Mouse (Mus musculus): ENCODE results near the gene Eif3i. TPM values are rescaled to one million over a fixed set of nuclear protein-coding genes. Genes with fewer than 3 reads are reported as not detected.
A peak's percentile ranks its signal among the peaks of the same experiment; 100 is the strongest.

Gene Eif3i
- polyA plus RNA-seq (2014; fragmentation: Nextera tagmentation; extraction: Ambion mirVana), result 194 and 200 TPM in 2 replicates

DNA sequence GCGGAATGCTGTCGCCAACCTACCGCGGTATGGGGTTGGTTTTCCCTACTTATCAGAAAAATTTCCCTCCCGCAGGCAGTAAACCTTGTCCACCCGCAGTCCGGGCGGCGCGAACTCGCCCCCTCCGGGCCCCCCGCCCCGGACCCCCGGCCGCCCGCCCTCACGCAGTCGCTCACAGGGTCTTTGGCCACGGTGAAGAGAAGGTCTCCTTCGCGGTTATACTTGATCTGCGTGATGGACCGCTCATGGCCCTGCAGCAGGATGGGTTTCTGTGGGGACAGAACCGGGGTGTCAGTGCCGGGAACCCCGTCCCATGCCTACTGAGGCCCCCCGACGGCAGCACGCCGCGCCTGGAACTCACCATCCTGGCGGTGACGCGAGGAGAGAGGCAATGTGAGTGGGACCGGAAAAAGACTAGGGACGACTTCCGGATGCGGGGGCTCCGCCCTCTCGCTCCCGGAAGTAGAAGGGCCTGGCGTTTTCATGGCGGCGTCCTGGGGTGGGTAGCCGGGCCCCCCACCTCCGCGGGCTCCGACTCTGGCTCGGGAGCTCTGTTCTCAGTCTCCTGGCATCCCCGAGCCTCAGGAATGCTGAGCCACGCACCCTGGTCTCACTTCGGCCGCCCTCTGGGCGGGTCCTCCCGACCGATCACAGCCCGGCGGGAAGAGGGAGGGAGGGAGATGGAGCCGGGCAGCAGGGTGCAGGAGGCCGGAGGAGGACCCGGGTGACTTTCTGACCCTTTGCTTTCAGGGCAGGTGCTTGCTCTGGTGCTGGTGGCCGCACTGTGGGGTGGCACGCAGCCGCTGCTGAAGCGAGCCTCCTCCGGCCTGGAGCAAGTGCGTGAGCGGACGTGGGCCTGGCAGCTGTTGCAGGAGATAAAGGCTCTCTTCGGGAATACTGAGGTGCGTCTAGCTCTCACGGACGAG is at the start of gene Eif3i, which contains the start of gene Tmem234:
Gene Eif3i (minus strand): TSS at position 416 of the 926 bp plus-strand sequence.
Gene Tmem234 (plus strand): TSS at position 436 of the 926 bp plus-strand sequence.
- WGBS (ENCODE audit: insufficient replicate concordance), result under 1% methylated on average over 74 of the region's 74 CpGs
- peaks cover 14% of the 10 kb centered on the region for H3K36me3 ChIP-seq (ENCODE audit: control insufficient read depth, insufficient read depth, low read length)
- ATAC-seq (replicated peaks; ENCODE audit: insufficient number of reproducible peaks, low FRiP score, low TSS enrichment), result peak; percentile 81

DNA sequence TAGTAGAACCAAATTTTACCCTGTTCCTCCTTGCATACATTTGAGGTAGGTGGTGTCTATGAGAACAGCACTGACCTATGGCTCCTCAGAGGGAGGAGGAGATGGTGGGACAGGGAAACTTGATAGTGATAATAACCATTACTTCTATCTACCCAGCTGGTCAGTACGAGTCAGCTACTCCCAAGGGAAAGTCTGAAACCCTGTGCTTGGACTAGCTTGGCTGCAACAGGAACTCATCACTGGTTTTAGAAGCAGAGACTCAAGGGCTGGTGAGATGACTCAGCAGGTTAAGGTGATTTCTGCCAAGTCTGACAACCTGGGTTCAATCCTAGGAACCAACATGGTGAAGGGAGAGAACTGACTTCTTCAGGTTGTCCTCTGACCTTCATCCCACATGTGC is 48.2 kb upstream of the Eif3i start:
- Histone ChIP-seq H3K36me3 (ENCODE audit: control insufficient read depth, insufficient read depth, low read length) (peaks cover 41% of the 10 kb centered on the region), H3K4me2 (no peak overlapping the region), H3K9ac (ENCODE audit: low read depth, low read length) (no peak overlapping the region), H3K27me3 (ENCODE audit: control insufficient read depth, insufficient read depth, low read length) (no peaks in the 10 kb centered on the region), H3K9me3 (replicated peaks; ENCODE audit: control insufficient read depth, low read length) (no peaks in the 10 kb centered on the region), H3K27ac (ENCODE audit: low read depth, low read length) (no peak overlapping the region), H3K4me1 (ENCODE audit: control insufficient read depth, insufficient read depth, low read length) (no peaks in the 10 kb centered on the region), H3K4me3 (ENCODE audit: low read depth, low read length) (no peak overlapping the region)
- 70% methylated on average over 1 of the region's 1 CpGs for WGBS (ENCODE audit: insufficient replicate concordance)
- no peak for ATAC-seq (replicated peaks; ENCODE audit: insufficient number of reproducible peaks, low FRiP score, low TSS enrichment)

More for the DNA sequence above, at the start of gene Eif3i, which contains the start of gene Tmem234:
- peak within 1 kb of the TSS; percentile 92 for H3K4me3 ChIP-seq (ENCODE audit: low read depth, low read length)
- H3K9ac ChIP-seq (ENCODE audit: low read depth, low read length), result peak within 1 kb of the TSS; percentile 97
- no peaks in the 10 kb centered on the region for H3K9me3 ChIP-seq (replicated peaks; ENCODE audit: control insufficient read depth, low read length)
- no peaks in the 10 kb centered on the region for H3K27me3 ChIP-seq (ENCODE audit: control insufficient read depth, insufficient read depth, low read length)
- H3K4me2 ChIP-seq, result peak within 1 kb of the TSS; percentile 89
- H3K27ac ChIP-seq (ENCODE audit: low read depth, low read length), result peak within 1 kb of the TSS; percentile 71
- H3K4me1 ChIP-seq (ENCODE audit: control insufficient read depth, insufficient read depth, low read length), result peaks cover 15% of the 10 kb centered on the region

DNA sequence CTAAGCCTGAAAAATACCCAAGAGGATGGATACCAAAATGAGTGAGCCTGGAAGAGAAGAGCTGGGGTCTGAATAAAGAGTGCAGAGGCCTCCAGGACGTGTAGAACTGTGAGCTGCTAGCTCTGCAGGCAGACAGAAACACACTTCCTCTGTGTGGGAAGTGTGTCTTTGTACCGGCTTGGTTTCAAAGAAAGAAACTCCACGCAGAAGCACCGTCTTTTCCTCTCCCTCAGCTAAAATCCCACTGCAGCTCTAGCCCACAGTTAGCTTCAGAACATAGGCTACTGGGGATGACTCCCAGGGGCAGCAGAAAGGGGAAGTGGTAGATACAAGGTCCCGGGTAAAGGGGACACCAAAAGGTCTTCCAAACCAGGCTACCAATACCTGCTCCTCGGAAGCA is 44.8 kb upstream of the Eif3i start:
- 84% methylated on average over 6 of the region's 6 CpGs for WGBS (ENCODE audit: insufficient replicate concordance)
- no peak overlapping the region for H3K9ac ChIP-seq (ENCODE audit: low read depth, low read length)
- no peak overlapping the region for H3K27ac ChIP-seq (ENCODE audit: low read depth, low read length)
- H3K9me3 ChIP-seq (replicated peaks; ENCODE audit: control insufficient read depth, low read length), result no peaks in the 10 kb centered on the region
- H3K36me3 ChIP-seq (ENCODE audit: control insufficient read depth, insufficient read depth, low read length), result peaks cover 28% of the 10 kb centered on the region
- H3K4me1 ChIP-seq (ENCODE audit: control insufficient read depth, insufficient read depth, low read length), result 0 out of 2 replicates have a peak, but pooled peaks cover 2% of the 10 kb centered on the region
- no peak overlapping the region for H3K4me3 ChIP-seq (ENCODE audit: low read depth, low read length)
- H3K4me2 ChIP-seq, result no peak overlapping the region
- no peaks in the 10 kb centered on the region for H3K27me3 ChIP-seq (ENCODE audit: control insufficient read depth, insufficient read depth, low read length)
- ATAC-seq (replicated peaks; ENCODE audit: insufficient number of reproducible peaks, low FRiP score, low TSS enrichment), result no peak

DNA sequence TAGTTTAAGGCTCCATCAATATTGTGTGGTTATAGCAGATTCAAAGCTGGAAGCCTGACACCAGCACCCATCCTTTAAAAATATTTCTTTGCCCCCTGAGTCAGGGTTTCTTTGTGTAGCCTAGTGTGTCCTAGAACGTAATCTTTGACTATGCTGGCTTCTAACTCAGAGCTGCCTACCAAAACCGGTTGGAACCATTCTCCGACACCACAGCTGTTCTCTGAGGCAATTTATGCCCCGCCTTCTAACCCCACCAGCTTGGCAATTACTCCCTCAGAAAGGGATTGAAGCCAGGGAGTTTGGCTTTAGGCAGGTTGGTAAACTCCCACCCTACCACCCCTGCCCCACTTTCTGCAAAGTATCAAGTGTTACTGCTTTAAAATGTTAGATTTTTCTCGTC is 41.3 kb upstream of the Eif3i start:
- WGBS (ENCODE audit: insufficient replicate concordance), result 54% methylated on average over 5 of the region's 5 CpGs
- no peak overlapping the region for H3K9ac ChIP-seq (ENCODE audit: low read depth, low read length)
- ATAC-seq (replicated peaks; ENCODE audit: insufficient number of reproducible peaks, low FRiP score, low TSS enrichment), result no peak
- H3K4me3 ChIP-seq (ENCODE audit: low read depth, low read length), result peak overlapping the region; percentile 8; the same call in 1 of the 2 replicates
- H3K27me3 ChIP-seq (ENCODE audit: control insufficient read depth, insufficient read depth, low read length), result no peaks in the 10 kb centered on the region
- no peaks in the 10 kb centered on the region for H3K9me3 ChIP-seq (replicated peaks; ENCODE audit: control insufficient read depth, low read length)
- H3K27ac ChIP-seq (ENCODE audit: low read depth, low read length), result no peak overlapping the region
- H3K4me2 ChIP-seq, result peak overlapping the region; percentile 20; the same call in 1 of the 2 replicates
- peaks cover 13% of the 10 kb centered on the region; the same call in 1 of the 2 replicates for H3K4me1 ChIP-seq (ENCODE audit: control insufficient read depth, insufficient read depth, low read length)
- peaks cover 24% of the 10 kb centered on the region for H3K36me3 ChIP-seq (ENCODE audit: control insufficient read depth, insufficient read depth, low read length)

DNA sequence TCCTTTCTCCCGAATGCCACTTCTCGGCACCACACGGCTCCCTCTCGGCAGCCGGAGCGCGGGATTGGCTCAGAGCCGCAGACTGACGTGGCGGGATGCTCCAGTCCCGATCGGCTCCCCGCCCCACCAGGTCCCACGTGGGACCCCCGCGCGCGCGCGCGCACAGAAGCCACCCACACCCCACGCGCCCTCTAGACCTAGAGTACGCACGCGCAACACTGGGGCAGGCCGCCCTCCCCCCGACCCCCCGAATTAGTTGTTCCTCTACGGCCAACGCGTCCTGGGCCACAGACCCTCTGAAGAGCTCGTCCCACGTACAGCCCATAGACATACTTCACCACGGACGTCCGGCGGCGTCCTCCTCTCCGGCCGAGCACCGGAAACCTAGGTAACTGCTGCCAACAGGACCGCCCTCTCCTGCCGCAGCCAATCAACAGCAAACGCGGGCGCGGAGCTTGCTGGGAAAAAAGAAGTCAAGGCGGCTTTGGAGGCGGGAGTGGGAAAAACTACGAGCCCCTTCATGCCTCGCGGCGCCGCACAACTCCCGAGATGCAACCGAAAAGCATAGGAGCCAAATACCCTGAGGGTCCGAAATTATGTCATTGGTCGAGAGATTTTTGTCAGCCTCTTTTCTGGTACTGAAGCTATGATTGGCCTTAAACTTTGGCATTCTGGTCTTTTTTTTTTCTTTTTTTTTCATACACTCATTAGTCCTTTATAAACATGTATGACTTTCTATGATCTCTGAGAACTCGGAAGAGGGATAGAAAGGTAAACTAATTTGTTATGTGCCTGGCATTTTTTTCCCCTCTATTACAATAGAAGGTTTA is 40.4 kb upstream of the Eif3i start, which contains the start of gene Txlna:
Gene Txlna (minus strand): TSS at position 428 of the 830 bp plus-strand sequence.
- H3K4me3 ChIP-seq (ENCODE audit: low read depth, low read length), result peak within 1 kb of the TSS; percentile 69
- under 1% methylated on average over 60 of the region's 60 CpGs for WGBS (ENCODE audit: insufficient replicate concordance)
- peak within 1 kb of the TSS; percentile 96 for H3K4me2 ChIP-seq
- H3K9ac ChIP-seq (ENCODE audit: low read depth, low read length), result peak within 1 kb of the TSS; percentile 83
- peak; percentile 96 for ATAC-seq (replicated peaks; ENCODE audit: insufficient number of reproducible peaks, low FRiP score, low TSS enrichment)
- H3K36me3 ChIP-seq (ENCODE audit: control insufficient read depth, insufficient read depth, low read length), result peaks cover 27% of the 10 kb centered on the region
- peak within 1 kb of the TSS; percentile 94 for H3K27ac ChIP-seq (ENCODE audit: low read depth, low read length)
- H3K9me3 ChIP-seq (replicated peaks; ENCODE audit: control insufficient read depth, low read length), result no peaks in the 10 kb centered on the region
- H3K27me3 ChIP-seq (ENCODE audit: control insufficient read depth, insufficient read depth, low read length), result no peaks in the 10 kb centered on the region
- H3K4me1 ChIP-seq (ENCODE audit: control insufficient read depth, insufficient read depth, low read length), result peaks cover 13% of the 10 kb centered on the region; the same call in 1 of the 2 replicates

DNA sequence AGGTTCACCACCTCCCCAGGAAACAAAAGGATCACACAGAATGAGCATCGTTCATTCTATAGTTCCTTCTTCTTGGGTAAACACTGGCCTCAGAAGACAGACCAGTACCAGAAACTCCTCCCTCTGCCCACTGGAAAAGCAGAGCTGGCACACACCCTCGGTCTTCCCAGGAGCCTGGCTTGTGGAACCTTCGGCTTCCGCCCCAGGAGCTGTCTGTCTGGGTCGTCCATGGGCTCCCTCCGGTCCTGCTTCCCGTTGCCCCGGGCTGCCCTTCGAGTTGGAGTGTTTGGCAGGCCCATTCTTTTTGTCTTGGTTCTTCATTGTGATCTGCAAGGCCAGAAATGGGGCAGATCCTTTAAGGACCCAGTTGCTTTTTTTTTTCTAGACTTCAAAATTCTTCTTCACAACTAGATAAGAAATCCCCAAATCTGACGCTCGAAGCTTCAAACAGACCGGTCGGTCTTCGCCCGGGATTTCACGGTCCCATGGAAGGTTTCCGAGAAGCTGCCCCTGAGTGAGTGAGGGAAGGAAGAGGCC is 39.7 kb upstream of the Eif3i start:
- peak overlapping the region; percentile 96 for H3K4me2 ChIP-seq
- no peaks in the 10 kb centered on the region for H3K9me3 ChIP-seq (replicated peaks; ENCODE audit: control insufficient read depth, low read length)
- no peaks in the 10 kb centered on the region for H3K27me3 ChIP-seq (ENCODE audit: control insufficient read depth, insufficient read depth, low read length)
- H3K4me1 ChIP-seq (ENCODE audit: control insufficient read depth, insufficient read depth, low read length), result peaks cover 13% of the 10 kb centered on the region; the same call in 1 of the 2 replicates
- peak overlapping the region; percentile 83 for H3K9ac ChIP-seq (ENCODE audit: low read depth, low read length)
- WGBS (ENCODE audit: insufficient replicate concordance), result 7% methylated on average over 17 of the region's 17 CpGs
- peaks cover 31% of the 10 kb centered on the region for H3K36me3 ChIP-seq (ENCODE audit: control insufficient read depth, insufficient read depth, low read length)
- no peak for ATAC-seq (replicated peaks; ENCODE audit: insufficient number of reproducible peaks, low FRiP score, low TSS enrichment)
- peak overlapping the region; percentile 69 for H3K4me3 ChIP-seq (ENCODE audit: low read depth, low read length)
- H3K27ac ChIP-seq (ENCODE audit: low read depth, low read length), result peak overlapping the region; percentile 94

DNA sequence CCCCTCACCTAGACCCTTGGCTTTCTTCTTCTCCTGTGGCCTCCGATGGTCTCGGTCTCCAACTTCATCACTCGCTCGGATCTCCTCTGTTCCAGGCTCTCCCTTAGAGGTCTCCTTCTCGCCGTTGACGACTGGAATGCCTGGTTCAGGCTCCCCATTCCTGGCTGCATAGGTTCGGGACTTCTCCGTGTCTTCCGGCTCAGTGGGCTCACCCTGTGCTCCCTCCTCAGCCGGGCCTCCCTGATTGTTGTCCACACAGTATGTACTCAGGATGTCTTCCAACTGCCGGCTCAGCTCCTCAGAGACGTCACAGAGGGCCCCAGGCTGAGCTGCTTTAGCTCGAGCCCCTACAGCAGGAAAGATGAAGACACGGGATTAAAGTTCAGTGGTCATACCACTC is 38.8 kb upstream of the Eif3i start:
- Histone ChIP-seq H3K4me2 (peak overlapping the region; percentile 96), H3K4me1 (ENCODE audit: control insufficient read depth, insufficient read depth, low read length) (peaks cover 13% of the 10 kb centered on the region; the same call in 1 of the 2 replicates), H3K9me3 (replicated peaks; ENCODE audit: control insufficient read depth, low read length) (no peaks in the 10 kb centered on the region), H3K36me3 (ENCODE audit: control insufficient read depth, insufficient read depth, low read length) (peaks cover 38% of the 10 kb centered on the region), H3K27me3 (ENCODE audit: control insufficient read depth, insufficient read depth, low read length) (no peaks in the 10 kb centered on the region), H3K9ac (ENCODE audit: low read depth, low read length) (no peak overlapping the region), H3K4me3 (ENCODE audit: low read depth, low read length) (peak overlapping the region; percentile 69; the same call in 1 of the 2 replicates), H3K27ac (ENCODE audit: low read depth, low read length) (no peak overlapping the region)
- ATAC-seq (replicated peaks; ENCODE audit: insufficient number of reproducible peaks, low FRiP score, low TSS enrichment), result no peak
- 84% methylated on average over 15 of the region's 15 CpGs for WGBS (ENCODE audit: insufficient replicate concordance)

DNA sequence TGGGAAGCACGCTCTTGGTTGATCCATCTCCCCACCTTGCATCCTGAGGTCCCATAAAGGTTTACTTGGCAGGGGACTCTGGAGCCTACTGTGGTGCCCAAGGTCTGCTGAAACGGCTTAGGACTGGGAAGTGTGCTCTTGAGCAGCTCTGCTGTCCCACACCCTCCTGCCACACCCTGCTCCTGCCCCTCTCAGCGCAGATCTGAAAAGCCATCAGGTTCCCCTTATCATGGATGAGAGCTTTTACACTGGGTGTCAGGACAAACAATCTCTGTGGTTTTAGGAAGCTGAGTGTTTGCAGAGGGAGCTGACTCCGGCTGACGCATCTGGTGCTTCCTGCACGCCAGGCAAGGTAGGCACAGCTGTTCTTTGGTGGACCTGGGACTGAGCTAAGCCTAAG is 33.4 kb upstream of the Eif3i start:
- 83% methylated on average over 6 of the region's 6 CpGs for WGBS (ENCODE audit: insufficient replicate concordance)
- H3K27ac ChIP-seq (ENCODE audit: low read depth, low read length), result no peak overlapping the region

More for the DNA sequence above, 33.4 kb upstream of the Eif3i start:
- Histone ChIP-seq H3K9me3 (replicated peaks; ENCODE audit: control insufficient read depth, low read length) (no peaks in the 10 kb centered on the region), H3K9ac (ENCODE audit: low read depth, low read length) (no peak overlapping the region), H3K4me2 (no peak overlapping the region), H3K36me3 (ENCODE audit: control insufficient read depth, insufficient read depth, low read length) (peaks cover 81% of the 10 kb centered on the region), H3K4me1 (ENCODE audit: control insufficient read depth, insufficient read depth, low read length) (no peaks in the 10 kb centered on the region), H3K4me3 (ENCODE audit: low read depth, low read length) (no peak overlapping the region), H3K27me3 (ENCODE audit: control insufficient read depth, insufficient read depth, low read length) (no peaks in the 10 kb centered on the region)
- no peak for ATAC-seq (replicated peaks; ENCODE audit: insufficient number of reproducible peaks, low FRiP score, low TSS enrichment)

All from heart, embryonic 11.5 days (tissue).